ENCODE assay signal across 8 mouse cellular contexts in the genomic region with DNA sequence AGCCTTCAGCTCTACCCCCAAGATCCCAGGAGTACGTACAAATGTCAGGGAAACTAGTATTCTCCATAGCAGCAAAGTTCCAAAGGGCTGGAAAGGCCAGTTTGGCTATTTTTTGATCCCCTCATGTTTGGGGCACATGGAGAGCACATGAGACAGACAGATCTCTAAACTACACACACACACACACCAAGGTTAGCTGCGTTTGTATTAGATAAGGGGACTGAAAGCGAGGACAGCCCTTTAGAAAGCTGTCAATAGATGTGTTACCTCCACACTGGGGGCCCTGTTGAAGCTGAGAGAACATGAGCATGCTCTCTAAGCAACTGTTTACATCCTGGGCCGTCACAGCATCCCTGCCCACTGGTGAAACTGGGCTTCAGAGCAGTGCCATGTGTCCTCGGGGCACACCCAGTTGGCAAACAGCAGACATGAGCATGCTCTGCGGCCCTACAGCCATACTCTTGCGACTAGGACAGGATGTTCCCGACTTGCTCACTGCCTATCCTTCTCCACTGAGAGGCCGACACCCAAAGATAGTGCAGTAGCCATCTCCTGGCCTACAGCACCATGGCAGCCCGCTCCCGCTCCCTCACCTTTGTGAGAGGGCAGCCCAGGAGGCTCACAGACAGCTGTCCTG. TPM values are rescaled to one million over a fixed set of nuclear protein-coding genes. Genes with fewer than 3 reads are reported as not detected.
DNase-seq lines count a peak whose midpoint lies in the region; ATAC-seq and TF ChIP-seq lines count a peak whose summit lies in the region.

No protein-coding gene starts in this region.

- no peak for TF ChIP-seq RAD21 in CH12.LX (IDR thresholded peaks at IDR 0.05; ENCODE audit: low read depth, low read length)

- TF ChIP-seq EP300 in CH12.LX (IDR thresholded peaks at IDR 0.05; ENCODE audit: low read length) = no peak
- TF ChIP-seq EP300 in liver, embryonic 14.5 days (IDR thresholded peaks at IDR 0.05; ENCODE audit: low read depth) = peak; percentile 61; the same call in 1 of the 2 replicates

- H3K27me3 ChIP-seq in CH12.LX (replicated peaks) = no peaks in the 10 kb centered on the region
- H3K27me3 ChIP-seq in forebrain, embryonic 13.5 days = no peaks in the 10 kb centered on the region
- H3K27me3 ChIP-seq in liver, embryonic 14.5 days (ENCODE audit: control insufficient read depth, insufficient read depth, low read length) = no peaks in the 10 kb centered on the region

- peak overlapping the region in 1 of 3 experiments; percentile 28 for H3K4me3 ChIP-seq in CH12.LX (replicated peaks in 1 of 3; ENCODE audit: low read depth in 2 of 3, low read length in 2 of 3, poor library complexity in 1 of 3)
- no peak overlapping the region for H3K4me3 ChIP-seq in forebrain, embryonic 13.5 days
- H3K4me3 ChIP-seq in liver, embryonic 14.5 days (ENCODE audit: insufficient read depth in 1 of 2, low read depth in 2 of 2, low read length in 2 of 2) = peak overlapping the region in 1 of 2 experiments; percentile 17; a peak in 2 of 4 replicates

- DNase-seq in cerebellum, adult 9-11 months = peak; percentile 63
- no peak for DNase-seq in cerebellum, adult 8-10 months
- DNase-seq in CH12.LX (ENCODE audit: extremely low read depth) (no peak), adipocyte (ENCODE audit: low spot score) (no peak)
- no peak for DNase-seq in liver, embryonic 14.5 days (ENCODE audit: low read depth in 3 of 3, low spot score in 3 of 3)
- DNase-seq in frontal cortex, postnatal 10 days (ENCODE audit: low spot score in 2 of 2) = no peak
- no peak for DNase-seq in layer of hippocampus, adult 8-10 months (ENCODE audit: low spot score in 2 of 2)

- no peaks in the 10 kb centered on the region for H3K9me3 ChIP-seq in CH12.LX (replicated peaks; ENCODE audit: low read length)
- no peaks in the 10 kb centered on the region for H3K9me3 ChIP-seq in forebrain, embryonic 13.5 days (replicated peaks)
- no peaks in the 10 kb centered on the region for H3K9me3 ChIP-seq in liver, embryonic 14.5 days (ENCODE audit: control insufficient read depth, low read length)

- H3K36me3 ChIP-seq in CH12.LX (replicated peaks in 1 of 2; ENCODE audit: control insufficient read depth in 1 of 2, insufficient read depth in 1 of 2, low read length in 1 of 2) = peaks cover 15 to 59% of the 10 kb centered on the region in 2 experiments
- H3K36me3 ChIP-seq in forebrain, embryonic 13.5 days (ENCODE audit: poor library complexity, severe bottlenecking) = peaks cover 46% of the 10 kb centered on the region
- H3K36me3 ChIP-seq in liver, embryonic 14.5 days (replicated peaks; ENCODE audit: control insufficient read depth, insufficient read depth, low read depth) = peaks cover 73% of the 10 kb centered on the region

- WGBS in forebrain, embryonic 13.5 days = 82% methylated on average over 11 of the region's 11 CpGs
- 38% methylated on average over 11 of the region's 11 CpGs for WGBS in liver, embryonic 14.5 days (ENCODE audit: insufficient replicate concordance)

- in situ Hi-C loops in CH12.LX (cut with MboI; ENCODE audit: low pct_ligation_motif_present, low pct_unique_long_range_greater_than_20kb, low sequenced_read_pairs) = loop anchor here (5.0 kb wide), 1 partner anchor 41 kb away; no protein-coding TSS in a partner anchor

- peak overlapping the region; percentile 95 for H3K27ac ChIP-seq in CH12.LX (ENCODE audit: insufficient read depth, low read depth)
- H3K27ac ChIP-seq in forebrain, embryonic 13.5 days = peak overlapping the region; percentile 83
- H3K27ac ChIP-seq in liver, embryonic 14.5 days = peak overlapping the region; percentile 85

- no peak for TF ChIP-seq CTCF in CH12.LX (conservative IDR thresholded peaks at IDR 0.05 in 1 of 2, IDR thresholded peaks at IDR 0.05 in 1 of 2; ENCODE audit: low read depth in 2 of 2, low read length in 2 of 2)
- TF ChIP-seq CTCF in liver, embryonic 14.5 days (IDR thresholded peaks at IDR 0.05; ENCODE audit: low read depth) = peak; percentile 28; the same call in 1 of the 2 replicates

- no peak overlapping the region; the same call in 1 of the 2 replicates for H3K9ac ChIP-seq in CH12.LX (ENCODE audit: insufficient read depth, low read depth)
- H3K9ac ChIP-seq in forebrain, embryonic 13.5 days = no peak overlapping the region
- peak overlapping the region; percentile 53 for H3K9ac ChIP-seq in liver, embryonic 14.5 days (replicated peaks)

- H3K4me1 ChIP-seq in CH12.LX (ENCODE audit: control insufficient read depth in 1 of 2, insufficient read depth in 2 of 2) = peaks cover 61 to 97% of the 10 kb centered on the region in 2 experiments
- H3K4me1 ChIP-seq in forebrain, embryonic 13.5 days = peaks cover 58% of the 10 kb centered on the region
- peaks cover 59 to 66% of the 10 kb centered on the region in 2 experiments for H3K4me1 ChIP-seq in liver, embryonic 14.5 days (replicated peaks; ENCODE audit: control insufficient read depth in 2 of 2, insufficient read depth in 2 of 2, low read length in 1 of 2)

- dilution Hi-C loops in CH12.LX (cut with MboI; ENCODE audit: extremely low pct_ligation_motif_present, extremely low pct_unique_long_range_greater_than_20kb, low sequenced_read_pairs) = no loop called here

- H3K79me2 ChIP-seq in CH12.LX (replicated peaks; ENCODE audit: control insufficient read depth, extremely low read depth, insufficient read depth, poor library complexity, severe bottlenecking) = peaks cover 17% of the 10 kb centered on the region

- ATAC-seq in forebrain, embryonic 13.5 days = no peak
- peak; percentile 85 for ATAC-seq in liver, embryonic 14.5 days (ENCODE audit: insufficient read depth)

- no peak overlapping the region for H3K4me2 ChIP-seq in CH12.LX (ENCODE audit: insufficient read depth, low read depth, poor library complexity, severe bottlenecking)
- H3K4me2 ChIP-seq in forebrain, embryonic 13.5 days = no peak overlapping the region
- peak overlapping the region; percentile 73 for H3K4me2 ChIP-seq in liver, embryonic 14.5 days (ENCODE audit: low read depth)

- no peak for TF ChIP-seq POLR2A in CH12.LX (IDR thresholded peaks at IDR 0.05; ENCODE audit: low read depth, low read length)

TF ChIP-seq in CH12.LX, 34 proteins besides CTCF, POLR2A, EP300 and RAD21:
- no peak for TF ChIP-seq POLR2AphosphoS2 (IDR thresholded peaks at IDR 0.05; ENCODE audit: low read depth, low read length)
- TF ChIP-seq CHD2 (IDR thresholded peaks at IDR 0.05; ENCODE audit: low read length) = no peak
- TF ChIP-seq MYC (IDR thresholded peaks at IDR 0.05; ENCODE audit: low read depth, low read length) = peak; percentile 30; the same call in 1 of the 2 replicates

RNA-seq across cellular contexts. Expression of a gene that starts 47.3 kb away (rescaled TPM):
- 21.8 and 22.1 TPM in 2 replicates for total RNA-seq in CH12.LX (2012; rRNA removed)
- 14.4 and 15.6 TPM in 2 replicates for total RNA-seq in CH12.LX (2014; rRNA removed)
- 25.0 and 30.9 TPM in 2 replicates for polyA plus RNA-seq in CH12.LX (2012; ENCODE audit: insufficient read length, low read depth)
- polyA plus RNA-seq in forebrain, embryonic 13.5 days (2015; fragmentation: Nextera tagmentation; extraction: Ambion mirVana) = 31.1 and 33.9 TPM in 2 replicates
- polyA plus RNA-seq in liver, embryonic 14.5 days (2012; rRNA removed) = 12.9 and 14.7 TPM in 2 replicates
- polyA plus RNA-seq in liver, embryonic 14.5 days (2014; fragmentation: Nextera tagmentation; extraction: Ambion mirVana) = 20.0 and 22.2 TPM in 2 replicates
- 10 to 100 TPM; 48.8 to 61.1 (median 54.6) TPM for total RNA-seq in layer of hippocampus, adult 8-10 months (2022)
